Mouse (Mus musculus): ENCODE results near the gene Olfr1406. TPM values are rescaled to one million over a fixed set of nuclear protein-coding genes. Genes with fewer than 3 reads are reported as not detected.
"Not testable (repeated sequence)": the region's sequence is repeated elsewhere in the genome, so short reads cannot be mapped to it uniquely, and the experiment has no call there.

Gene Olfr1406
- polyA plus RNA-seq (2015; fragmentation: Nextera tagmentation; extraction: Ambion mirVana), result not detected in 2 replicates

DNA sequence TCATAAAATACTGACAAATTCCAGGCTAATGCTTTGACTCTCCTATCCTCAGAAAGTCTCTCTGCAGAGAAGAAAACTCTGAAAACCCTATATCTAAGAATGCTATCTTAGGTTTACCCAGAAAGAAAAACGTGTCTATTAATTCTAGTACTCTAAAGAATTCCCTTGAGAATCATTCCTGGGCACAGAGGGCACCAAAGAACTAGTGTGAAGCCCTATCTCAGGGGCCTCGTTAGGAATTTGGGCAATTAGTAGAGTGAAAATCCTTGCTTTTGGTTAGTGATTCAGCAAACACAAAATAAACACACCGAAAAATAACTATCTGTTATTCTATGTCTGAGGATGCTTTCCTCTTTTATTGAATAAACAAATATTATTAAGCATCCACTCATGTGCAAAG, at the start of gene Olfr1406:
Gene Olfr1406 (minus strand): TSS at position 101 of the 400 bp plus-strand sequence.
- Histone ChIP-seq H3K9me3 (replicated peaks) (no peaks in the 10 kb centered on the region), H3K4me2 (no peak within 1 kb of the TSS), H3K4me1 (no peaks in the 10 kb centered on the region), H3K27ac (replicated peaks) (no peak within 1 kb of the TSS), H3K9ac (replicated peaks) (no peak within 1 kb of the TSS), H3K36me3 (no peaks in the 10 kb centered on the region), H3K27me3 (replicated peaks) (no peaks in the 10 kb centered on the region), H3K4me3 (replicated peaks) (no peak within 1 kb of the TSS)
- no peak for ATAC-seq (ENCODE audit: low FRiP score)
- WGBS, result 70% methylated on average over 3 of the region's 3 CpGs

DNA sequence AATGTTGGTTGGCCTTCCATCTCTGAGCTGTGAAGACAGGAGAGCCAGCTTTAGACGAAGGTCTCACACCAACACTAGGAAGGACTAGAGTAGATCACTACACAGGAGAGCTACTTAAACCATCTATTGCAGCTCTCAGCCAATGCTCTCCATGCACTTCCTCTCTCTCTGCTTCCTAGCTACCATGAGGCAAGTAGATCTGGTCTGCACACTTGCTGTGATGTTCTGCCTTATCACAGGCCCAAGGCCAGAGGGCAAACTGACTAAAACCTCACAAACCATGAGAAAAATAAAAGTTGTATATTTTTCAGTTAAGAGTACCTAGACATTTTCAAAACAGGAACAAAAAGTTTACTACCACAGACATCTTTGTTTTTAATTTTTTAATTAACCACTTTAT, 46.6 kb upstream of the Olfr1406 start:
- H3K27me3 ChIP-seq (replicated peaks); H3K9me3 ChIP-seq (replicated peaks); H3K36me3 ChIP-seq; H3K4me2 ChIP-seq; H3K9ac ChIP-seq (replicated peaks); H3K27ac ChIP-seq (replicated peaks); H3K4me3 ChIP-seq (replicated peaks); H3K4me1 ChIP-seq; ATAC-seq (ENCODE audit: low FRiP score): not testable (repeated sequence)
- WGBS, result 76% methylated on average over 1 of the region's 1 CpGs

DNA sequence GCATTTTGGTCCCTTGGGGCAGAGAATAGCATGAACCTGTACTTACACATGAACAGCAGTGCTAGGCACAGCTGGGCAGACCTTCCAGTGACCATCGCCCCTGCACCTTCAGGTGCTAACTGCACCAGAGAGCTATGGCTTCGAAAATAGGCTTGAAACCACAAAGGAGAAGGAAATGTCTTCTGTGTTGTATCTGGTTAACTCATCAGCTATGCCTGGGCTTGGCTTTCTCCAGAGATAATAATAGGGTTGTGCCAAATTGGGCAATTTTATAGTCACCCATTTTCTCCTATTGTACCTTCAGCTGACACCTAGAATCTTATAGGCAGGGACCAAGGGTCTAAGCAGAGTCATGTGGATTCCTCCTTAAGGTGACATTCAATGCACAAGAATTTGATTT, 36.6 kb upstream of the Olfr1406 start, which contains the start of gene Fcer1a:
Gene Fcer1a (minus strand): TSS at position 134 of the 400 bp plus-strand sequence.
- Histone ChIP-seq H3K9me3 (replicated peaks) (no peaks in the 10 kb centered on the region), H3K27ac (replicated peaks) (no peak within 1 kb of the TSS), H3K4me1 (no peaks in the 10 kb centered on the region), H3K27me3 (replicated peaks) (no peaks in the 10 kb centered on the region), H3K4me3 (replicated peaks) (no peak within 1 kb of the TSS), H3K9ac (replicated peaks) (no peak within 1 kb of the TSS), H3K4me2 (no peak within 1 kb of the TSS), H3K36me3 (no peaks in the 10 kb centered on the region)
- ATAC-seq (ENCODE audit: low FRiP score), result no peak
- 84% methylated on average over 2 of the region's 2 CpGs for WGBS

DNA sequence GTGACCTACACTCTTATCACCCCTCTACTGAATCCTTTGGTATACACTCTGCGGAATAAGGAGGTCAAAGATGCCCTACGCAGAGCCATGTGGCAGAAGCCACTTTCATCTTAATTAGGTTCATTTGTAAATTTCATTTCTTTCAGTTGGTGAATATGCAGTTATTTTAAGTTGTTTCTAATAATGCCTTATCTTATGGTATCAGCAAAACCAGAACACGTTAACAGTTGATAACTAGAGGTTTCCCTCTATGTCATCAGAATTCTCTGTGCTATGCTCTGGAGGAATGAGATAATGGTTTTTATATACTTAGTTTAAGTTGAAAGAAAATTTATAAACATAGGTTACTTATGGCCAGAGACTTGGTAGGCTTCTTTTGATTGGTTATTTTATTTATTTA, 26.0 kb upstream of the Olfr1406 start:
- Histone ChIP-seq H3K36me3 (no peaks in the 10 kb centered on the region), H3K4me2 (no peak overlapping the region), H3K27me3 (replicated peaks) (no peaks in the 10 kb centered on the region), H3K27ac (replicated peaks) (no peak overlapping the region), H3K4me1 (no peaks in the 10 kb centered on the region), H3K9ac (replicated peaks) (no peak overlapping the region), H3K4me3 (replicated peaks) (no peak overlapping the region), H3K9me3 (replicated peaks) (no peaks in the 10 kb centered on the region)
- no peak for ATAC-seq (ENCODE audit: low FRiP score)
- 92% methylated on average over 3 of the region's 3 CpGs for WGBS

DNA sequence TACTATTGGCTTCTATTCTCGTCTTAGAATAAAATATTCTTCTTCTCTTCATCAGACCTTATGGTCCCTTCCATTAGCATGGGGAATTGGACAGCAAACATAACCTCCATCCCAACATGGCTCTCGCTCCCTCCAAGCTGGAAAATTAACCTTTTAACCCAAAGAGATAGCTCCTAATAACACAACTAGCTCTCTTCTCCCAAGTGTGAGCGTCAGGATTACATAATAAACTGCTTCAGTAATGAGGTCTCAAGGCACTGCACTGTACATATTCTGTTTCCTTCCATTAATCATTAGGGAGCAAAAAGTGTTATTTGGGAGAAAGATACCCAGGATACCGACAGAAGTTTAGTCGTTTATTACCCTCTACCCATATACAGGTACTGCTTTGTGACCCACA, 21.7 kb upstream of the Olfr1406 start, which contains the start of gene Olfr1404:
Gene Olfr1404 (plus strand): TSS at position 301 of the 400 bp plus-strand sequence.
- no peak within 1 kb of the TSS for H3K4me3 ChIP-seq (replicated peaks)
- H3K9me3 ChIP-seq (replicated peaks), result no peaks in the 10 kb centered on the region
- H3K27ac ChIP-seq (replicated peaks), result no peak within 1 kb of the TSS
- no peak within 1 kb of the TSS for H3K9ac ChIP-seq (replicated peaks)
- H3K27me3 ChIP-seq (replicated peaks), result no peaks in the 10 kb centered on the region
- no peak within 1 kb of the TSS for H3K4me2 ChIP-seq
- H3K36me3 ChIP-seq, result no peaks in the 10 kb centered on the region
- 85% methylated on average over 5 of the region's 5 CpGs for WGBS
- H3K4me1 ChIP-seq, result no peaks in the 10 kb centered on the region
- ATAC-seq (ENCODE audit: low FRiP score), result no peak

DNA sequence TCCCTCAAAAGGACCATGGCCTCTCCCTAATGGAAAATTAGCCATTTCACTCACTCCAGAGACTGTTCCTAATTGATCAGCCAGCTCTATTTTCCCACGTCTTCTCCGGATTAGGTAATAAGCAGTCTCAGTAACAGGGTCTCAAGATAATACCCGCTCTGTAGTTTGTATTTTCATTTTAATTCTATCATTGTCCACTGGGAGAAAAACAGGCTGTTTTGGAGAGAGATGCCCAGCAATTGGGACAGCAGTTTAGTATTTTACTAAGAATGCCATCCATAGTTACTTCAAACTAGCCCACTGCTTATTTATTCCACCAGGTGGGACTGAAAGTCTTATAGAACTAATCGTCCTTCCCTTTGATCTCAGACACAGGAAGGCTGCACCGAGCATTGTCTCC, 7.1 kb upstream of the Olfr1406 start, which contains the start of gene Olfr218:
Gene Olfr218 (plus strand): TSS at position 301 of the 400 bp plus-strand sequence.
- no peak within 1 kb of the TSS for H3K9ac ChIP-seq (replicated peaks)
- WGBS, result 73% methylated on average over 5 of the region's 5 CpGs
- H3K4me2 ChIP-seq, result no peak within 1 kb of the TSS
- no peak within 1 kb of the TSS for H3K4me3 ChIP-seq (replicated peaks)
- H3K9me3 ChIP-seq (replicated peaks), result no peaks in the 10 kb centered on the region
- no peak within 1 kb of the TSS for H3K27ac ChIP-seq (replicated peaks)
- ATAC-seq (ENCODE audit: low FRiP score), result no peak
- no peaks in the 10 kb centered on the region for H3K36me3 ChIP-seq
- H3K27me3 ChIP-seq (replicated peaks), result no peaks in the 10 kb centered on the region
- H3K4me1 ChIP-seq, result no peaks in the 10 kb centered on the region

DNA sequence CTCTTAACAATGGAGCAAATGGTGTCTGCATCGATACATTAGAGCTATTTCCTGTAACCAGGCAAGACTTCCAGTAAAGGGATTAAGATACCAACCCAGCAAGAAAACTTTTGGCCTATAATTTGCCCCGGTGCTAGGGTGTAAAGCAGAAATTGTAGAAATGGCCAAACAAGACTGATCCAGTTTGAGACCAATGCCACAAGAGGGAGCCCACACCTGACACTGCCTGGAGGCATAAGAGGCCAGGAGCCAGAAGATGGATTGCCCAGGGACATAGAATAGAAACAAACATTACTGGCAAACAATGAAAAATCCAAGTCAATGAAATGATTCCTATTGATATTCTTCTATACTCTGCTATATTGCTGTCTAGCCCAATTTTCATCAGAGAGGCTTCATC, 5.9 kb upstream of the Olfr1406 start:
- no peak overlapping the region for H3K4me3 ChIP-seq (replicated peaks)
- WGBS, result 87% methylated on average over 2 of the region's 2 CpGs
- H3K36me3 ChIP-seq, result no peaks in the 10 kb centered on the region
- H3K27me3 ChIP-seq (replicated peaks), result no peaks in the 10 kb centered on the region
- no peaks in the 10 kb centered on the region for H3K4me1 ChIP-seq
- H3K4me2 ChIP-seq, result no peak overlapping the region
- H3K9ac ChIP-seq (replicated peaks), result no peak overlapping the region
- no peak for ATAC-seq (ENCODE audit: low FRiP score)
- H3K9me3 ChIP-seq (replicated peaks), result no peaks in the 10 kb centered on the region
- no peak overlapping the region for H3K27ac ChIP-seq (replicated peaks)

DNA sequence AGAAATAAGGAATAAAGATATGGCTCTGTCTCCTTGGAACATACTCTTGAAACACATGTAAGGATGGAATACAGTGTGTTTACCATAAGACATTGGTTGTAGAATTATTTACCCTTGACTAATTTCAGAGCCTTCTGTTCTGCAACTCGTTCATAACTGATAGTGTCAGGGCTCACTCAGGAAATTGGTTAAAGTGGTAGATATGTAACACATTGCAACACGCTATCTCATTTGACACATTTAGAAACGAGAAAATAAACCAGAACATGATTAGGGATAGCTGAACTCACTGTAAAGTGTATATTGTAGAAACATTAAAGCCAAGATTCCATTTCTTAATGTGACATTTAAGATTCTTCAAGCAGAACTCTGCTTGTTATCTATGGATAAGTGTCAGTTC, 1.6 kb upstream of the Olfr1406 start:
- ATAC-seq (ENCODE audit: low FRiP score), result no peak
- no peaks in the 10 kb centered on the region for H3K36me3 ChIP-seq
- 85% methylated on average over 3 of the region's 3 CpGs for WGBS

DNA sequence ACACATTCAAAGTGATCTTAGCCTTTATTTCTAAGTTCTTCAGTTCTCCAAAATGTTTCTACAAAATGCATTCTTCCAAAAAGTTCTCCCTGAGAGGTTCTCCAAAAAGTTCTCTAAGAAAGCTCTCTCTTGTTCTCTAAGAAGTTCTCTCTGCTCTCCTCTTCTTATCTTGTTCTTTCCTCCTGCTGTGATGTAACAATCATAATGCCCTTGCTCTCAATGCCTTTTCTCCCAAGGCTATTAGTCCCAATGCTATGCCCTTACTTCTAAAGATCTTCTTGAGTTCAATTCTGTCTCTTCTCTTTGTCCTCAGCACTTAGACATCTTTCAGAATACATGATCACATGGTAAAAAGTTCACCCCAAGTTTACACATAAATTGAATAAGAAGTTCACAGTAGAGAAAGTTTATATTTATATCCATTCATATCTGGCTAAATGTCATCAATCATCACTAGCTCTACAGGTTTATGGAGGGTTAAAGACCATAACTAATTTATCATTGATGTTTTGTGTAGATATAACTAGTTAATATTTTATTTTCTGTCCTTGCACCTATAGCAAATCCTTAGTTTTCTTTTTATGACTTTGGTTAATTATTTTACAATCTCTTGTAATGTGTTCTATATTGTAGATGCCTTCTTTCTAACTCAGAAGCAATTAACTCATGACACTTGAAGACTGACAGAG, 16.1 kb downstream of the Olfr1406 start:
- no peaks in the 10 kb centered on the region for H3K9me3 ChIP-seq (replicated peaks)

More for the DNA sequence above, 1.6 kb upstream of the Olfr1406 start:
- Histone ChIP-seq H3K9me3 (replicated peaks) (no peaks in the 10 kb centered on the region), H3K27ac (replicated peaks) (no peak overlapping the region), H3K27me3 (replicated peaks) (no peaks in the 10 kb centered on the region), H3K4me1 (no peaks in the 10 kb centered on the region), H3K4me2 (no peak overlapping the region), H3K4me3 (replicated peaks) (no peak overlapping the region), H3K9ac (replicated peaks) (no peak overlapping the region)

DNA sequence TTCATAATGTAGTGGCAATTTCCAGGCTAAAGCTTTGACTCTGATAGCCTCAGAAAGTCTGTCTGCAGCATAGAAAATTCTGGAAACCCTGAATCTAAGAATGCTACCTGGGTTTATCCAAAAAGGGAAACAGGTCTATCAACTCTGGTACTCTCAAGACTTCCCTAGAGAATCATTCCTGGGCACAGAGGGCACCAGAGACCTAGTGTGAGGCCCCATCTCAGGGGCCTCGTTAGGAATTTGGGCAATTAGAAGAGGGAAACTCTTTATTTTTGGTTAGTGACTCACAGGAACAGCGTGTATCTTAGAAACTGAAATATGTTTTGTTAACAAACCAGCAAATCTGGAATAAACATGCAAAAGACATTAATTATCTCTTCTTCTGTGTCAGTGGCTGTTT, 53.2 kb downstream of the Olfr1406 start, which contains the start of gene Olfr1408:
Gene Olfr1408 (minus strand): TSS at position 101 of the 400 bp plus-strand sequence.
- Histone ChIP-seq H3K9me3 (replicated peaks) (no peaks in the 10 kb centered on the region), H3K9ac (replicated peaks) (no peak within 1 kb of the TSS), H3K27me3 (replicated peaks) (no peaks in the 10 kb centered on the region), H3K4me2 (no peak within 1 kb of the TSS), H3K4me3 (replicated peaks) (no peak within 1 kb of the TSS), H3K27ac (replicated peaks) (no peak within 1 kb of the TSS), H3K36me3 (no peaks in the 10 kb centered on the region), H3K4me1 (no peaks in the 10 kb centered on the region)
- no peak for ATAC-seq (ENCODE audit: low FRiP score)
- 83% methylated on average over 2 of the region's 2 CpGs for WGBS

More for the DNA sequence above, 16.1 kb downstream of the Olfr1406 start:
- H3K9ac ChIP-seq (replicated peaks), result no peak overlapping the region
- H3K4me3 ChIP-seq (replicated peaks), result no peak overlapping the region
- H3K27ac ChIP-seq (replicated peaks), result no peak overlapping the region
- ATAC-seq (ENCODE audit: low FRiP score), result no peak
- no peaks in the 10 kb centered on the region for H3K36me3 ChIP-seq
- no peaks in the 10 kb centered on the region for H3K27me3 ChIP-seq (replicated peaks)
- no peaks in the 10 kb centered on the region for H3K4me1 ChIP-seq
- H3K4me2 ChIP-seq, result no peak overlapping the region
